Mouse (Mus musculus) midbrain, postnatal 0 days (tissue): ENCODE results near the gene Vmn1r54. TPM values are rescaled to one million over a fixed set of nuclear protein-coding genes. Genes with fewer than 3 reads are reported as not detected.
"Not testable (repeated sequence)": the region's sequence is repeated elsewhere in the genome, so short reads cannot be mapped to it uniquely, and the experiment has no call there.

Experiments
- ATAC-seq: fragments of 200-750 bp; cut with Nextera tagmentation; 2 replicates; pipeline ENCODE4 v1.8.0; 2017; ENCODE audit warnings: moderate number of reproducible peaks, mild to moderate bottlenecking, moderate TSS enrichment, moderate library complexity; ENCODE audit not compliant: low FRiP score
- DNase-seq: peaks from one replicate; pipeline ENCODE4 v3.0.0-alpha.2; 2015; ENCODE audit warnings: low spot score
- H3K27ac ChIP-seq: fragments of 300-500 bp; sonication (generic); 2 replicates; pipeline ENCODE4 v1.5.1; 2014; ENCODE audit warnings: low read depth, mild to moderate bottlenecking, low read length, mixed read lengths
- H3K27me3 ChIP-seq: fragments of 300-500 bp; sonication (generic); 2 replicates; pipeline ENCODE4 v1.6.1; 2014; ENCODE audit warnings: low read length, control low read depth, mixed read lengths; ENCODE audit not compliant: insufficient read depth
- H3K36me3 ChIP-seq: fragments of 300-500 bp; sonication (generic); 2 replicates; pipeline ENCODE4 v1.6.1; 2014; ENCODE audit warnings: low read length, control low read depth, mixed read lengths; ENCODE audit not compliant: insufficient read depth
- H3K4me1 ChIP-seq: fragments of 300-500 bp; sonication (generic); 2 replicates; pipeline ENCODE4 v1.6.1; 2014; ENCODE audit warnings: mild to moderate bottlenecking, control low read depth, antibody characterized with exemption, low read length, mixed read lengths; ENCODE audit not compliant: insufficient read depth
- H3K4me2 ChIP-seq: fragments of 300-500 bp; sonication (generic); 2 replicates; pipeline ENCODE4 v1.6.1; 2014; ENCODE audit warnings: low read depth, mild to moderate bottlenecking, low read length, mixed read lengths; ENCODE audit not compliant: poor library complexity, severe bottlenecking
- H3K4me3 ChIP-seq: fragments of 300-500 bp; sonication (generic); 2 replicates; pipeline ENCODE4 v1.5.1; 2014; ENCODE audit warnings: low read depth, mild to moderate bottlenecking, low read length, moderate library complexity
- H3K9ac ChIP-seq: fragments of 300-500 bp; sonication (generic); replicated peaks from 2 replicates; pipeline ENCODE4 v1.6.1; 2014; ENCODE audit warnings: mild to moderate bottlenecking, low read length, moderate library complexity, mixed read lengths; ENCODE audit not compliant: poor library complexity, severe bottlenecking
- H3K9me3 ChIP-seq: fragments of 300-500 bp; sonication (generic); 2 replicates; pipeline ENCODE4 v1.6.1; 2016; ENCODE audit warnings: low read length, control low read depth
- CTCF ChIP-seq: IDR thresholded peaks from 2 replicates; pipeline ENCODE4 v1.5.1; 2016; ENCODE audit warnings: antibody characterized with exemption, mild to moderate bottlenecking
- WGBS: fragments of 180-500 bp; shearing (Covaris S2); extraction: QIAGEN DNeasy Blood & Tissue Kit; methylation state at CpG from one replicate; pipeline ENCODE4 v1.1.7; 2014; 5-methylcytosine and 5-hydroxymethylcytosine counted together
- polyA plus RNA-seq: library from polyadenylated mRNA; unstranded; fragments of >200 nt; fragmentation: Nextera tagmentation; extraction: Ambion mirVana; gene quantifications from 2 replicates; pipeline ENCODE4 v1.2.1, GENCODE M21; 2015
- total RNA-seq: library from RNA; depleted of rRNA; stranded (reverse); fragments of >200 nt; gene quantifications from 2 replicates; pipeline ENCODE4 v1.2.3, GENCODE M21; 2014; rRNA removed

The Vmn1r54 gene
- total RNA-seq (not detected in 2 replicates), polyA plus RNA-seq (not detected in 2 replicates)

DNA sequence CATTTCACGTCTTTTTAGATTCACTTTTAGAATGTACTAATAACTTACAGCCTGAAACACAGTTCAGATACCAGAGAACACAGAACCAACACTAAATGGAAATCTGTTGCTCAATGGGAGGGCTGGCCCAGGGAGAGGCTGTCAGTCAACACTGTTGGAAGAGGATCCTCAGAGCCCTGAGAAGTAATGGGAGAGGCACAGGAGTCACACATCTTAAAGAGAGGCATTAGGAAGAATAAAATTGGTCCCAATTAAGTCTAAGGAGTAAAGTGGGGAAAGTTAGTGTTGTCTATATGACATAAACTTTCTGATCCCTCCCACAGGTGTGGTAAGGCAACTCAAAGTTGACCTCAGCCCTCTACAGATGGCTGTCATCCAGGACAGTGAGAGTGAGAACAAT is at the start of gene Vmn1r54:
Gene Vmn1r54 (plus strand): TSS at position 301 of the 400 bp plus-strand sequence.
- no peak for DNase-seq
- 66% methylated on average over 1 of the region's 1 CpGs for WGBS
- Histone ChIP-seq H3K4me3 (no peak within 1 kb of the TSS), H3K27me3 (no peaks in the 10 kb centered on the region), H3K4me1 (no peaks in the 10 kb centered on the region), H3K36me3 (no peaks in the 10 kb centered on the region), H3K4me2 (no peak within 1 kb of the TSS), H3K27ac (no peak within 1 kb of the TSS), H3K9ac (no peak within 1 kb of the TSS), H3K9me3 (no peaks in the 10 kb centered on the region)
- TF ChIP-seq CTCF: no peak
- no peak for ATAC-seq

GRCm38 (mm10) chr6:90202493-90202892 is 43.6 kb upstream of the Vmn1r54 start, which contains the start of gene V1ra8:
Gene V1ra8, plus strand, starts transcription at chr6:90202793.
- not testable (repeated sequence) for ATAC-seq, H3K27me3 ChIP-seq, DNase-seq, H3K27ac ChIP-seq, H3K4me3 ChIP-seq, H3K9me3 ChIP-seq, H3K36me3 ChIP-seq, H3K9ac ChIP-seq, H3K4me1 ChIP-seq, H3K4me2 ChIP-seq
- 91% methylated on average over 2 of the region's 2 CpGs for WGBS

GRCm38 (mm10) chr6:90224338-90224737 is 21.8 kb upstream of the Vmn1r54 start, which contains the start of gene Vmn1r53:
Gene Vmn1r53, minus strand, starts transcription at chr6:90224438.
- WGBS: 90% methylated on average over 1 of the region's 1 CpGs
- Histone ChIP-seq H3K4me2 (no peak within 1 kb of the TSS), H3K4me1 (no peaks in the 10 kb centered on the region), H3K9ac (no peak within 1 kb of the TSS), H3K36me3 (no peaks in the 10 kb centered on the region), H3K9me3 (no peaks in the 10 kb centered on the region), H3K4me3 (no peak within 1 kb of the TSS), H3K27me3 (no peaks in the 10 kb centered on the region), H3K27ac (no peak within 1 kb of the TSS)
- DNase-seq (no peak), ATAC-seq (no peak)
- TF ChIP-seq CTCF: no peak

DNA sequence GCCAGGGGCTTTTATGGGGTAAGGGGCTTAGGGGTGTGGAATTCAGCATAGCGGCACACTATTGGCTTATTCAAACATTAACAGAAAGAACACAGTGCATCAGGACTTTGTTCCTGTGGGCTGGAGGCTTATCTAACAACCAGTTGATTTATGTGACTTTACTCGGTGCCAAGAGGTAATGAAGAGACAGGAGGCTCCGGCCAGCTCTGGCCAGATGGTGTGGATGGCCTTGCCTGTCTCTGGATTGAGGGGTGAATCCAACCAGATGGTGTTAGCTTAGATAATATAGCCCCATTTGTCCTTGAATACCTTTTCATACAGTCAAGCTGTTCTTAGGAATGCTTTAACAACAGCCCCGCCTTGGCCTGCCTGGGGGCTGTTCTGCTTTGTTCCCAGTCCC is 14.0 kb upstream of the Vmn1r54 start:
- H3K27me3 ChIP-seq, ATAC-seq, H3K4me3 ChIP-seq, H3K4me1 ChIP-seq, DNase-seq, H3K9ac ChIP-seq, H3K27ac ChIP-seq, H3K36me3 ChIP-seq, H3K4me2 ChIP-seq, H3K9me3 ChIP-seq: not testable (repeated sequence)
- WGBS: 97% methylated on average over 4 of the region's 4 CpGs

DNA sequence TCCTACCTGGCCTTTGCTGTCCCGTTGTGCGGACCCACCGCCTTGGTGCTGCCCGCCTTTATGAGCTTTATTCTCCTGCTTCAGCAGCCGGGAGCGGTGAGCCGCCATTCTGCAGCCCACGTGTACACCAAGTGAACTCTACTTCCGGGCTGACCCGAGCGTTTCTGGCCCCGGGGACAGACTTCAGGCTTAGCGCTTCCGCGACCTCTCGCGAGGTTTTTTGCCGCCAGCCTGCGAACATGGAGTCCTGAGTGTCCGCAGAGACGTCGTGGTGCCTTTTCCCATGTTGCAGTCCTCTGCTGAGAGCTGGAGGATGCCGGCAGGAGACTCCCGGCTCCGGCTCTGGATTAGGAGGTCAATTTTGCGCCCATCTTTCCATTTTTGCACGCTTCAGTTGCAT is 13.4 kb upstream of the Vmn1r54 start:
- ATAC-seq (no peak), DNase-seq (no peak)
- no peaks in the 10 kb centered on the region for H3K4me1 ChIP-seq
- no peaks in the 10 kb centered on the region for H3K27me3 ChIP-seq
- no peak overlapping the region for H3K27ac ChIP-seq
- no peak overlapping the region for H3K9ac ChIP-seq
- 65% methylated on average over 27 of the region's 27 CpGs for WGBS
- no peak overlapping the region for H3K4me2 ChIP-seq
- H3K9me3 ChIP-seq: 0 out of 2 replicates have a peak, but pooled peaks cover 7% of the 10 kb centered on the region
- no peak overlapping the region for H3K4me3 ChIP-seq
- TF ChIP-seq CTCF: no peak
- H3K36me3 ChIP-seq: no peaks in the 10 kb centered on the region

DNA sequence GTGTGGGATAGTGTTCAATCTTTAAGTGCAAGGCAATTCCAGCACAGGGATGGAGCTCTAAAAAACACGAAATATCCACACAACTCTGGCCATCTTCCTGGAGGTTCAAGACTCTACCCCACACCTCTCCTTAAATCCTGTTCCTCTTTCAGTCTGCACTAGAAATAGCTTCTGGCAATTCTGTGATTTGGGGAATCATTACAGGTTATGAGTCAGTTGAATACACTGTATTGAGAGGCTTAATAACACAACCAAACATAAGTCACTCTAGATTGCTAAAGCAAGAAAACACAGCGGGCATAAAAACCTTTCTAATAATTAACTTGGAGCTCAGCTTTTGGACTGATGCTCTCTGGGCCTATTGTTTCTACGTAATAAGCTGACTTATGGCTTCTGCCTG is 2.1 kb upstream of the Vmn1r54 start:
- Histone ChIP-seq H3K27me3 (no peaks in the 10 kb centered on the region), H3K36me3 (no peaks in the 10 kb centered on the region), H3K9me3 (no peaks in the 10 kb centered on the region), H3K9ac (no peak overlapping the region), H3K27ac (no peak overlapping the region), H3K4me1 (no peaks in the 10 kb centered on the region), H3K4me2 (no peak overlapping the region), H3K4me3 (no peak overlapping the region)
- WGBS: 85% methylated on average over 3 of the region's 3 CpGs
- TF ChIP-seq CTCF: no peak
- ATAC-seq (no peak), DNase-seq (no peak)
